Mouse (Mus musculus): ENCODE measurements around the gene Fam131c.

GRCm38 (mm10) chr4:141343515-141343914 lies 24.5 kb upstream of the Fam131c start:
- no peak for TF ChIP-seq CTCF (IDR thresholded peaks at IDR 0.05; ENCODE audit: low read depth)
- TF ChIP-seq EP300 (IDR thresholded peaks at IDR 0.05; ENCODE audit: low read depth), result no peak
